In the genomic region with DNA sequence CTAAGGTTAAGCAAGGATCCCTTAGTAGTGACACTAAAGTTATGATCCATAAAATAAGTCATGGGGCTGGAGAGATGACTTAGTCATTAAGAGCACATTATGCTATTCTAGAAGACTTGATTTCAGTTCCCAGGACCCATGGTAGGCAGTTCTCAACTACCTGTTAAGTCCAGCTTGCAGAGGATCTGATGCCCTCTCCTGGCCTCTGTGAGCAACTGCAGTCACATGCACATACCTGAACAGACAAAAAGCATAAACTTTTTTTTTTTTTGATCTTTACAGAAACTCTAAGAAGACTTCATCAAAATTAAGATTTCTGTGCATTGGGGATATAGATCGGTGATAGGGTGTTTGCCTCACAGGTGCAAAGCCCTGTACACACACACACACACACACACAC, we compare ENCODE assay signal across 11 mouse cellular contexts. TPM values are rescaled to one million over a fixed set of nuclear protein-coding genes. Genes with fewer than 3 reads are reported as not detected.
DNase-seq lines count a peak whose midpoint lies in the region; ATAC-seq and TF ChIP-seq lines count a peak whose summit lies in the region.
"Had no signal": no experiment of that assay in that cellular context is flagged by ENCODE, and none has a peak within 500 bp of the region (broad histone marks: within the 10 kb centered on the region; RNA-seq: fewer than 3 reads in every experiment).

No protein-coding gene starts in this region.

- ATAC-seq in liver, postnatal 0 days, result no peak

- intact Hi-C loops in gastrocnemius, adult 2 months (cut with DNase I), result no loop called here

- H3K9ac ChIP-seq in liver, postnatal 0 days (replicated peaks), result no peak overlapping the region
- H3K9ac ChIP-seq: midbrain, embryonic 12.5 days had no signal

- TF ChIP-seq CTCF in gastrocnemius, adult 2 months (IDR thresholded peaks at IDR 0.05), result peak; percentile 45
- TF ChIP-seq CTCF in liver, postnatal 0 days (IDR thresholded peaks at IDR 0.05; ENCODE audit: low read depth), result peak; percentile 44

- H3K36me3 ChIP-seq in liver, postnatal 0 days (replicated peaks; ENCODE audit: insufficient read depth, low read length), result peaks cover 6% of the 10 kb centered on the region; the same call in 1 of the 2 replicates

- no peaks in the 10 kb centered on the region for H3K9me3 ChIP-seq in liver, postnatal 0 days (ENCODE audit: low read length)
- H3K9me3 ChIP-seq: midbrain, embryonic 12.5 days had no signal

- no peak overlapping the region for H3K4me2 ChIP-seq in liver, postnatal 0 days (ENCODE audit: low read depth, low read length)
- H3K4me2 ChIP-seq: midbrain, embryonic 12.5 days had no signal

- H3K27ac ChIP-seq in gastrocnemius, adult 2 months, result no peak overlapping the region
- H3K27ac ChIP-seq in liver, postnatal 0 days (ENCODE audit: low read depth), result no peak overlapping the region
- H3K27ac ChIP-seq: midbrain, embryonic 12.5 days had no signal

- H3K4me1 ChIP-seq in liver, postnatal 0 days (ENCODE audit: insufficient read depth), result no peaks in the 10 kb centered on the region
- H3K4me1 ChIP-seq: midbrain, embryonic 12.5 days had no signal

- DNase-seq in gastrocnemius, adult 2 months, result no peak
- DNase-seq in gastrocnemius, adult 18-20 months (ENCODE audit: low spot score), result no peak
- DNase-seq in 416B (ENCODE audit: low read depth) (peak; percentile 76), NIH3T3 (ENCODE audit: low read depth) (peak; percentile 26)
- no peak for DNase-seq in liver, postnatal 0 days
- DNase-seq in Muller cell, postnatal 12 days (ENCODE audit: inconsistent ontology term), result no peak
- DNase-seq in T-cell, adult 2 months (ENCODE audit: low spot score), result no peak
- no peak for DNase-seq in cerebellum, postnatal 4 days (ENCODE audit: low spot score in 2 of 2)
- DNase-seq: heart, postnatal 36 days had no signal

- WGBS in liver, postnatal 0 days (ENCODE audit: insufficient replicate concordance), result 91% methylated on average over 1 of the region's 1 CpGs

- H3K27me3 ChIP-seq in liver, postnatal 0 days (ENCODE audit: insufficient read depth, low read length), result no peaks in the 10 kb centered on the region
- H3K27me3 ChIP-seq: midbrain, embryonic 12.5 days had no signal

- no peak overlapping the region for H3K4me3 ChIP-seq in gastrocnemius, adult 2 months
- no peak overlapping the region for H3K4me3 ChIP-seq in liver, postnatal 0 days (ENCODE audit: low read depth, low read length)
- H3K4me3 ChIP-seq: midbrain, embryonic 12.5 days had no signal

- TF ChIP-seq EP300 in liver, postnatal 0 days (IDR thresholded peaks at IDR 0.05; ENCODE audit: low read depth), result no peak

RNA-seq across cellular contexts. Expression of gene Dmrta2, which starts 47.4 kb away (rescaled TPM):
- total RNA-seq in gastrocnemius, adult 2 months (2021), result under 1 TPM in 1 of 2 experiments, not detected in 1; 0.08 TPM
- total RNA-seq in gastrocnemius, adult 18-20 months (2021), result under 1 TPM; 0.07 TPM
- not detected in 2 replicates for polyA plus RNA-seq in liver, postnatal 0 days (2015; fragmentation: Nextera tagmentation; extraction: Ambion mirVana)
- total RNA-seq: neutrophil, adult 5-6 weeks had no signal

Comparison
In these comparisons a context has a peak if more than half of its experiments do, and no peak if none do; other contexts are left out.
1. DNase-seq: peak in 416B (single experiment) and NIH3T3 (single experiment); none in gastrocnemius, adult 2 months (single experiment), gastrocnemius, adult 18-20 months (single experiment), liver, postnatal 0 days (single experiment), Muller cell, postnatal 12 days (single experiment), T-cell, adult 2 months (single experiment) and cerebellum, postnatal 4 days (0 of 2).